Mouse (Mus musculus) forebrain, embryonic 16.5 days (tissue): ENCODE measurements at regions not wholly inside any gene's neighbourhood (a gene's known extent, or its start where the extent isn't known, plus 50 kb on each side); places are given as distances from the start of the nearest gene placed in this dataset.

Experiments
- ATAC-seq: fragments of 200-750 bp; cut with Nextera tagmentation; 2 replicates; pipeline ENCODE4 v1.8.0; 2017; ENCODE audit warnings: mild to moderate bottlenecking, moderate library complexity
- H3K27ac ChIP-seq: fragments of 300-500 bp; sonication (generic); 2 replicates; pipeline ENCODE4 v1.5.1; 2014; ENCODE audit warnings: low read length, control low read depth
- H3K27me3 ChIP-seq: fragments of 300-500 bp; sonication (generic); replicated peaks from 2 replicates; pipeline ENCODE4 v1.6.1; 2014; ENCODE audit warnings: low read length; ENCODE audit not compliant: control insufficient read depth, insufficient read depth
- H3K36me3 ChIP-seq: fragments of 300-500 bp; sonication (generic); 2 replicates; pipeline ENCODE4 v1.6.1; 2014; ENCODE audit not compliant: control insufficient read depth, insufficient read depth
- H3K4me1 ChIP-seq: fragments of 300-500 bp; sonication (generic); replicated peaks from 2 replicates; pipeline ENCODE4 v1.6.1; 2014; ENCODE audit warnings: low read length; ENCODE audit not compliant: control insufficient read depth, insufficient read depth
- H3K4me2 ChIP-seq: fragments of 300-500 bp; sonication (generic); 2 replicates; pipeline ENCODE4 v1.6.1; 2014; ENCODE audit warnings: mild to moderate bottlenecking, low read length, control low read depth
- H3K4me3 ChIP-seq: fragments of 300-500 bp; sonication (generic); replicated peaks from 2 replicates; pipeline ENCODE4 v1.5.1; 2014; ENCODE audit warnings: mild to moderate bottlenecking, low read length, control low read depth
- H3K9ac ChIP-seq: fragments of 300-500 bp; sonication (generic); replicated peaks from 2 replicates; pipeline ENCODE4 v1.6.1; 2014; ENCODE audit warnings: low read depth, low read length, control low read depth
- H3K9me3 ChIP-seq: fragments of 300-500 bp; sonication (generic); 2 replicates; pipeline ENCODE4 v1.6.1; 2016; ENCODE audit warnings: low read length; ENCODE audit not compliant: control insufficient read depth
- WGBS: fragments of 180-500 bp; shearing (Covaris S2); extraction: QIAGEN DNeasy Blood & Tissue Kit; methylation state at CpG from one replicate; pipeline ENCODE4 v1.1.7; 2014; 5-methylcytosine and 5-hydroxymethylcytosine counted together

DNA sequence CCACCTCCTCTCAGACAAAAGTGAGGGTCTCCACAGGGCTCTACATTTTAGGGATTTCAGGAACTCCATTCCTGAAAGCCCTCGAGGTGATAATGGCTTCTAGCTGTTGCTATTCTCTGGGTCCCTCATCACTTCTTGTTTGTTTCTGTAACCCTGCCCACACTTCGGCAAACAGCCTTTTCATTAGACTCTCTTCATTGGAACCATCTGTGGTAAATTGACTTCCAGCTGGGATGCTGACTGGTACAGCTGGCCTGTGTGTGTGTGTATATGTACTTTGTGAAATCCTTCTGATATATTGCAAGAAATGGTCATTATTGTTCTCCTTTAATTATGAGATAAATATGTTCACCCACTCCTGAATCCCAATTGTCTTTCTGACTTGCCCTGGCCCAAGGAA is 50.3 kb downstream of the Gm10192 start:
- Histone ChIP-seq H3K4me2 (no peak overlapping the region), H3K27ac (no peak overlapping the region), H3K27me3 (no peaks in the 10 kb centered on the region), H3K36me3 (no peaks in the 10 kb centered on the region), H3K9me3 (no peaks in the 10 kb centered on the region), H3K4me3 (no peak overlapping the region), H3K4me1 (no peaks in the 10 kb centered on the region), H3K9ac (no peak overlapping the region)
- 21% methylated on average over 2 of the region's 2 CpGs for WGBS
- ATAC-seq, result no peak

DNA sequence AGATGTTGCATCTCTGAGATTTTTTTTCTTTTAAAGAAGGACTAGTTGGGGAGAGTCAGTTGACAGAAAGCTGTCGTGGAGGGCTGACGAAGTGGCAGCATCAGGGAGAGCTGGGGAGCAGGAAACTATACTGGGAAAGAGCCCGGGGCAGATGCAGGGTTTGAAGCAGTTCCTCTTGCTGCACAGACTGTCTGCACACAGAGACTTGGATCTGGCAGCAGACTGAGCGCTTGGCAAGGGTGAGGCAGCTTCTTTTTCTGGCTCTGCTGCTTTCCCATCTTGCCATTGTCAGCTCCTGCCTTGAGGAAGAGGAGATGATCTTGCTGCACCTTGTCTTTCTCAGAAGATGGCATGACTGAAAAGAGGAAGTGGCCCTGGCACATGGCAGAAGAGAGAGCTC is 55.2 kb downstream of the Gm10192 start:
- Histone ChIP-seq H3K4me2 (no peak overlapping the region), H3K9me3 (no peaks in the 10 kb centered on the region), H3K4me3 (no peak overlapping the region), H3K27ac (no peak overlapping the region), H3K4me1 (no peaks in the 10 kb centered on the region), H3K9ac (no peak overlapping the region), H3K36me3 (no peaks in the 10 kb centered on the region), H3K27me3 (no peaks in the 10 kb centered on the region)
- WGBS, result 55% methylated on average over 4 of the region's 4 CpGs
- ATAC-seq, result peak; percentile 88

DNA sequence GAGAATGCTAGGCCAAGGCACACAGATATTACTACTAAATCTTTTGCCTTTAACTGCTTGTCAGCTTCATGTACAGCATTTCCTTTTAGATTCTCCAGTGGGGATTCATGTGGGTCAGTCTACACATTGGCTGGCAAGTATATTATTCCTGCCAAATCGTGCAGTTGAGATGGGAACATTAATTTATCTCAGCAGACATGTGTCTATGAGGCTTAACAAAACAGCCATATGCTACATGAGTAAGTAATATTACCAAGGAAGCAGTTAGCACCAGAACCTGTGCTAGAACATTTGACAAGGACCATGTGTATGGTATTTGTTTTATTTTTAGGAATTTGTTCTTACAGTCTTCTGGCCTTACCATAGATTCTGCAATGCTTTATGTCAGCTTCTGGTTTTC is 59.1 kb downstream of the Gm10192 start:
- Histone ChIP-seq H3K27me3 (no peaks in the 10 kb centered on the region), H3K4me3 (no peak overlapping the region), H3K9me3 (no peaks in the 10 kb centered on the region), H3K27ac (no peak overlapping the region), H3K4me2 (no peak overlapping the region), H3K36me3 (no peaks in the 10 kb centered on the region), H3K4me1 (peaks cover 4% of the 10 kb centered on the region; the same call in 1 of the 2 replicates), H3K9ac (no peak overlapping the region)
- WGBS, result 45% methylated on average over 1 of the region's 1 CpGs
- peak; percentile 75 for ATAC-seq

DNA sequence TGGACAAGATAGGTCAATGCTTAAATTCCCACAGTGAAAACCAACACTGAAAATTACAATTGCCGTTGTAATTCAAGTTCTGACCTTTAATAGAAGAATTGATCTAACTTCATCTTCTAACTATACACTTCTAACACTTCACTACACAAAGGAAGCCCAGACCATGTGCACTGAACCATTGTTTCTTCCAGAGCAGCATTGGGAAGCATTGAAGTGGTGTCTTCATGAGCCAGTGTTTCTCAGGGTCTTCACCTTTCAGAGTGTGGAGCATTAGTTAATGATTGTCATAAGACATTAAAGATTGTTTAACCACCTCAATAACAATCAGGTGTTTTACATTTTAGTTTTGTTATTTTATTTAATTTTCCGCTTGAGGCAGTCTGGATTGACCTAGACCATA is 61.0 kb downstream of the Gm10192 start:
- 94% methylated on average over 2 of the region's 2 CpGs for WGBS
- no peak overlapping the region for H3K9ac ChIP-seq
- no peak overlapping the region for H3K4me2 ChIP-seq
- H3K4me3 ChIP-seq, result no peak overlapping the region
- H3K36me3 ChIP-seq, result no peaks in the 10 kb centered on the region
- no peaks in the 10 kb centered on the region for H3K27me3 ChIP-seq
- H3K4me1 ChIP-seq, result peaks cover 4% of the 10 kb centered on the region; the same call in 1 of the 2 replicates
- no peaks in the 10 kb centered on the region for H3K9me3 ChIP-seq
- no peak for ATAC-seq
- no peak overlapping the region for H3K27ac ChIP-seq

DNA sequence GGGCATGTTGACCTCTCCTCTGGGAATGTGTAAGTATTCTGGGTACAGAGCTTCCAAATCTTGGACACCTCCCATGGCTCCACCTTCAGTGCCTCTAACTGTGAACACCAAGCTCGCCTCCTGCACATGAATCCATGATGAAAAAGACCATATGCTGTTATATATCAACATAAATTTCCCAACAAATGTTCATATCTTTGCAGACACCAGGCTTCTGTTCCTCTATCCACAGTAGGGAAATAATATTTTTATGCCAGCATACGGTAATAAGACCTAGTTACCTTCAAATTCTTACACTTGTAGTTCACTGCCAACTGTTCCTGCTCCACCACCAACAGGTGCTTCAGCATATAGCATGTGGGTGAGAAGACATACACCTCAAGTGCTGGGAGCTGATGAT is 63.5 kb downstream of the Gm10192 start:
- peak; percentile 79 for ATAC-seq
- H3K9ac ChIP-seq, result no peak overlapping the region
- no peak overlapping the region for H3K4me2 ChIP-seq

DNA sequence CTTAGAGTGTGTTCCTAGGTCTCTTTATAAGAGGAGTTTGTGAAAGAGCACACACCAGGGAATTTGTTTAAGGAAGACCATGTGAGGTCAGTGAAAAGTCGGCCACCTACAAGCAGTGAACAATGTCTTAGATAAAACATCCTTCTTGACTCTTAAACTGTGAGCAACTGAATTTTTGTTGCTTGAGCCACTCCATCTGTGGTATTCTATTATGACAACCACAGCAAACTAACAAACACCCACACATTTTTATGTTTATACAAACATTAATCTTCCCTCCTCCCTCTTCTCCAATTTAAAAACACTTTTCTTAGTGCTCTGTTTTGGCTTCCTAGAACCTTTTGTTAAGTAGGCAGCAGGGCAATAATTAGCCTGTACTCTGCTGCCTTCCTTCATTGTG is 66.0 kb downstream of the Gm10192 start:
- peaks cover 4% of the 10 kb centered on the region; the same call in 1 of the 2 replicates for H3K4me1 ChIP-seq
- H3K27me3 ChIP-seq, result no peaks in the 10 kb centered on the region
- H3K9me3 ChIP-seq, result no peaks in the 10 kb centered on the region
- H3K27ac ChIP-seq, result no peak overlapping the region
- H3K9ac ChIP-seq, result no peak overlapping the region
- no peaks in the 10 kb centered on the region for H3K36me3 ChIP-seq
- H3K4me2 ChIP-seq, result no peak overlapping the region
- 82% methylated on average over 1 of the region's 1 CpGs for WGBS
- no peak for ATAC-seq
- no peak overlapping the region for H3K4me3 ChIP-seq

More for the DNA sequence above, 63.5 kb downstream of the Gm10192 start:
- H3K27me3 ChIP-seq, result no peaks in the 10 kb centered on the region
- H3K4me1 ChIP-seq, result peaks cover 4% of the 10 kb centered on the region; the same call in 1 of the 2 replicates
- 54% methylated on average over 2 of the region's 2 CpGs for WGBS
- no peak overlapping the region for H3K4me3 ChIP-seq
- H3K36me3 ChIP-seq, result no peaks in the 10 kb centered on the region
- no peaks in the 10 kb centered on the region for H3K9me3 ChIP-seq
- H3K27ac ChIP-seq, result no peak overlapping the region

DNA sequence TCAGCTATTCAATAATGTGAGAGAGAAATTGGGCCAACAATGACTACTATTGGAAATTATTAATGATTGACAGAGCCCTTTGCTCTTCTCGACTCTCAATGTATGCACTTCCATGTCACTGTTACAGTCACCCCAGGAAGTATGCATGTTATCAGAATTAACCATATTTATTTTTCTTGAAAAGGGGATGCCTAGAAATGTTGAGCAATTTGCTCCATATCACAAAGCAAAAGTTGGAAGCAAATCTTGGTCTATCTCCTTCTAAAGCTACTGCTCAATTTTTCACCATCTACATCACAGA is 80.3 kb downstream of the Gm10192 start:
- Histone ChIP-seq H3K4me2 (no peak overlapping the region), H3K9me3 (no peaks in the 10 kb centered on the region), H3K27ac (no peak overlapping the region), H3K27me3 (no peaks in the 10 kb centered on the region), H3K9ac (no peak overlapping the region), H3K36me3 (no peaks in the 10 kb centered on the region), H3K4me1 (no peaks in the 10 kb centered on the region), H3K4me3 (no peak overlapping the region)
- WGBS, result 36% methylated on average over 1 of the region's 1 CpGs
- ATAC-seq, result no peak

DNA sequence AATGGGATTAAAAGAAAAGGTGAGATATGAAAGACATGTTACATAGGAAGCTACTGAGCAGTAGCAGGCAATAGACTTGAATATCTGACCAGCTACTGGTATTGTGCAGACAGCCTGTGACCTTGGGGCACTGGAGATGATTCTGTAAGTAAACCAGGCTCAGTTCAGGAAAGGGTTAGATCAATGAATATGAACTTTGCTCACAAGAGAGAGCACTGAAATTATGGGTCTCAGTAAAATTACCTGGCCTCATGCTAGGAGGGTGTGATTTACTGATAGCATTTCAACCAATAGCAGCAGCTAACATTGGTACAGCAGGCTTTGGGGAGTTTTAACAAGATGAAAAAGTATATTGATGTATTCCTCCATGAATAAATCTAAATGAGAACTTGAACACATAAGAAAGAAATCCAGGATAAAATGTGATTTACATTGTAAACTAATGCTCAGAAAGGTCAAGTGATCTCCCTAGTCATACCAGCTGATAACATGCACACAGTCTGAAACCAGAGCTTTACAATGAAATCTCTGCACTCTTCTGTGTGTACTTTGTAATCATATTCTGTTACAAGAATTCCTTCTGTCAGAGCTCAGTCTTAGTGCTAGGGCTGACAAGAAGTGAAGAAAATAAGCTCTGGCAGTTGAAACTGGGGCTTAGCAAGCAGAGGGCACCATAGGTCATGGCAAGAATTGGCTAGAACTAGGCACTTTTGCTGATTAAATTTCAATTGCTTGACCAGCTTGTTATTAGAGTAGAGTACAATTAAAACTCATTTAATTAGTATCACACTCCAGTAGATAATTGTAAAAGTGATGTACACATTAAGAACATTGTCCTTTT is 80.8 kb downstream of the Gm10192 start:
- Histone ChIP-seq H3K36me3 (no peaks in the 10 kb centered on the region), H3K9ac (no peak overlapping the region), H3K9me3 (no peaks in the 10 kb centered on the region), H3K4me1 (no peaks in the 10 kb centered on the region), H3K4me2 (no peak overlapping the region), H3K27me3 (no peaks in the 10 kb centered on the region), H3K27ac (no peak overlapping the region), H3K4me3 (no peak overlapping the region)
- ATAC-seq, result no peak

DNA sequence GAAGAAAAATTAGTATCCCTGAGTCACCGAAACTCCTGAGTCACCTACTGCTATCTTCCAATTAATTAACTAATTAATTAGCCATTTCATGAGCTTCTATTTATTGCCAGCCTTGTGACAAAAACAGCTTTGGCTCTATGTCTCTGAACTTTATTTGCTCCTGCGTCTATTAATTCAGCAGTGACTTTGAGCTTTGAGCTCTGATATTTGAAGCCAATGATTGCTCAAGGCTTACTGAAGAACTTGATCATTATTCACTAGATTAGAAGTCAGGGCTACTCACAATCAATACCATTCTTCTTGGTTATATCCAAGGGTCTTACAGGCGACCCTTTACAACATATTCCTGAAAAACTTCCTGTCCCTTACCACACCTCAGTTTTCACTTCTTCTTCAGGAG is 83.2 kb downstream of the Gm10192 start:
- Histone ChIP-seq H3K9ac (no peak overlapping the region), H3K36me3 (no peaks in the 10 kb centered on the region), H3K9me3 (no peaks in the 10 kb centered on the region), H3K27ac (no peak overlapping the region), H3K4me1 (no peaks in the 10 kb centered on the region), H3K4me3 (no peak overlapping the region), H3K27me3 (no peaks in the 10 kb centered on the region), H3K4me2 (no peak overlapping the region)
- WGBS, result 69% methylated on average over 3 of the region's 3 CpGs
- ATAC-seq, result no peak

DNA sequence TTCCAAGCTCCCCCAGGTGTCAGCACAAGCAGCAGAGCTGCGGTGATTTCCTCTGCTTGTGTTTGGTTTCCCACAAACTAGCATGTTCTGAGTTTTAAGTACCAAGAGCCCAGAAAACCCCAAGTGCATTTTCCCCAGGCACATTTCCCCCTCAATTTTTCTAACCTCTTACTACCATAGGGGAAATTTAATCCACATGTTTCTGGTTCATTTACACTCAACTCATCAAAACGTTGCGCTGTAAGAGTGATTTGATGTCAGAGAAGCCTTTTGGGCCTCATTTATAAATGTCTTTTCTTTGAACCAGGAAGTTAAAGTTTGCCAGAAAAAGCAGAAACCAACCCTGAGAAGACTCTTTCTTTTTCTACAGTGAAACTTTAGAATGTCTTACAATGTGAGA is 89.4 kb downstream of the Gm10192 start:
- Histone ChIP-seq H3K9me3 (no peaks in the 10 kb centered on the region), H3K4me1 (no peaks in the 10 kb centered on the region), H3K4me3 (no peak overlapping the region), H3K4me2 (no peak overlapping the region), H3K36me3 (no peaks in the 10 kb centered on the region), H3K27ac (no peak overlapping the region), H3K27me3 (no peaks in the 10 kb centered on the region), H3K9ac (no peak overlapping the region)
- ATAC-seq, result no peak
- WGBS, result 88% methylated on average over 3 of the region's 3 CpGs
